Mouse (Mus musculus) MEL (cell line): ENCODE results near the gene Gm10160. TPM values are rescaled to one million over a fixed set of nuclear protein-coding genes. Genes with fewer than 3 reads are reported as not detected.

Experiments used
- DNase-seq: peaks from one replicate; pipeline ENCODE4 v3.0.0; 2011; ENCODE audit warnings: low read depth, low spot score
- H3K27ac ChIP-seq: 2 replicates; pipeline ENCODE4 v1.5.1; 2012; ENCODE audit warnings: low read depth, mild to moderate bottlenecking, control low read depth, low read length, moderate library complexity; ENCODE audit not compliant: control insufficient read depth
- H3K27me3 ChIP-seq, 2 experiments: fragments of 150-350 bp in 1 of 2; sonication (generic) in 1 of 2; 2 replicates each; pipeline ENCODE4 v1.6.1; 2012; ENCODE audit warnings: low read length in 2 of 2, mild to moderate bottlenecking in 2 of 2, improper control_type of control experiment in 1 of 2, moderate library complexity in 1 of 2; ENCODE audit not compliant: insufficient read depth in 2 of 2, control insufficient read depth in 1 of 2
- H3K36me3 ChIP-seq, 2 experiments: 2 replicates each; pipeline ENCODE4 v1.6.1; 2012 to 2014; ENCODE audit warnings: low read length in 2 of 2, improper control_type of control experiment in 1 of 2, inconsistent platforms in 1 of 2, mild to moderate bottlenecking in 1 of 2; ENCODE audit not compliant: insufficient read depth in 2 of 2, control insufficient read depth in 1 of 2
- H3K4me1 ChIP-seq, 2 experiments: fragments of 150-350 bp in 1 of 2; sonication (generic) in 1 of 2; 2 replicates each; pipeline ENCODE4 v1.6.1; 2012; ENCODE audit warnings: low read length in 2 of 2, improper control_type of control experiment in 1 of 2, mild to moderate bottlenecking in 1 of 2; ENCODE audit not compliant: insufficient read depth in 2 of 2, control insufficient read depth in 1 of 2
- H3K4me3 ChIP-seq, 2 experiments: fragments of 150-350 bp in 1 of 2; sonication (generic) in 1 of 2; 2 replicates each; pipeline ENCODE4 v1.5.1; 2012; ENCODE audit warnings: low read depth in 2 of 2, low read length in 2 of 2, mild to moderate bottlenecking in 2 of 2, moderate library complexity in 2 of 2, control low read depth in 1 of 2, improper control_type of control experiment in 1 of 2; ENCODE audit not compliant: control insufficient read depth in 1 of 2, insufficient read depth in 1 of 2
- H3K79me2 ChIP-seq: 2 replicates; pipeline ENCODE4 v1.6.1; 2012; ENCODE audit warnings: mild to moderate bottlenecking, low read length, moderate library complexity; ENCODE audit not compliant: control insufficient read depth, poor library complexity, insufficient read depth
- H3K9ac ChIP-seq: 2 replicates; pipeline ENCODE4 v1.6.1; 2012; ENCODE audit warnings: low read depth, mild to moderate bottlenecking, control low read depth, low read length, moderate library complexity; ENCODE audit not compliant: control insufficient read depth, poor library complexity, severe bottlenecking
- H3K9me3 ChIP-seq: fragments of 150-350 bp; sonication (generic); replicated peaks from 2 replicates; pipeline ENCODE4 v1.6.1; 2012; ENCODE audit warnings: mild to moderate bottlenecking, low read length, improper control_type of control experiment, moderate library complexity; ENCODE audit not compliant: insufficient read depth
- CTCF ChIP-seq, 3 experiments: IDR thresholded peaks in 2 of 3; conservative IDR thresholded peaks in 1 of 3; 2 replicates each; pipeline ENCODE4 v1.5.1; 2011 to 2012; ENCODE audit warnings: low read length in 3 of 3, low read depth in 2 of 3, mild to moderate bottlenecking in 2 of 3, improper control_type of control experiment in 1 of 3, inconsistent platforms in 1 of 3, mixed read lengths in 1 of 3, moderate library complexity in 1 of 3; ENCODE audit not compliant: control insufficient read depth in 1 of 3, insufficient read depth in 1 of 3, poor library complexity in 1 of 3, severe bottlenecking in 1 of 3
- E2F4 ChIP-seq: IDR thresholded peaks from 2 replicates; pipeline ENCODE4 v1.6.1; 2011; ENCODE audit warnings: low read depth, low read length, improper control_type of control experiment, borderline replicate concordance
- GABPA ChIP-seq: IDR thresholded peaks from 2 replicates; pipeline ENCODE4 v1.6.1; 2012; ENCODE audit warnings: low read depth, mild to moderate bottlenecking, inconsistent platforms, low read length, improper control_type of control experiment, moderate library complexity
- GATA1 ChIP-seq: IDR thresholded peaks from 2 replicates; pipeline ENCODE4 v1.6.1; 2011; ENCODE audit warnings: low read depth, low read length, improper control_type of control experiment
- MXI1 ChIP-seq: IDR thresholded peaks from 2 replicates; pipeline ENCODE4 v1.6.1; 2011; ENCODE audit warnings: mild to moderate bottlenecking, low read depth, low read length, improper control_type of control experiment
- MYB ChIP-seq: IDR thresholded peaks from 2 replicates; pipeline ENCODE4 v1.6.1; 2011; ENCODE audit warnings: mild to moderate bottlenecking, low read depth, low read length, improper control_type of control experiment
- MYC ChIP-seq: IDR thresholded peaks from 2 replicates; pipeline ENCODE4 v1.6.1; 2011; ENCODE audit warnings: low read depth, mild to moderate bottlenecking, low read length, improper control_type of control experiment, moderate library complexity
- NRF1 ChIP-seq: IDR thresholded peaks from 2 replicates; pipeline ENCODE4 v1.6.1; 2014; ENCODE audit warnings: low read depth, mild to moderate bottlenecking, inconsistent platforms, low read length, improper control_type of control experiment, moderate library complexity; ENCODE audit not compliant: poor library complexity, insufficient read depth, severe bottlenecking
- POLR2A ChIP-seq, 2 experiments: IDR thresholded peaks; 2 replicates each; pipeline ENCODE4 v1.6.1; 2011 to 2012; ENCODE audit warnings: low read length in 2 of 2, mild to moderate bottlenecking in 2 of 2, control low read depth in 1 of 2, improper control_type of control experiment in 1 of 2, low read depth in 1 of 2, moderate library complexity in 1 of 2; ENCODE audit not compliant: control insufficient read depth in 1 of 2, insufficient read depth in 1 of 2, poor library complexity in 1 of 2
- POLR2AphosphoS2 ChIP-seq: IDR thresholded peaks from 2 replicates; pipeline ENCODE4 v1.6.1; 2011; ENCODE audit warnings: low read length, improper control_type of control experiment
- POLR2AphosphoS5 ChIP-seq: IDR thresholded peaks from 2 replicates; pipeline ENCODE4 v1.6.1; 2012; ENCODE audit warnings: low read depth, borderline replicate concordance, mild to moderate bottlenecking, inconsistent platforms, low read length, moderate library complexity, mixed read lengths
- RAD21 ChIP-seq: IDR thresholded peaks from 2 replicates; pipeline ENCODE4 v1.6.1; 2011; ENCODE audit warnings: mild to moderate bottlenecking, low read depth, low read length, improper control_type of control experiment
- SMC3 ChIP-seq: IDR thresholded peaks from 2 replicates; pipeline ENCODE4 v1.6.1; 2011; ENCODE audit warnings: low read depth, low read length, improper control_type of control experiment
- TBP ChIP-seq: IDR thresholded peaks from 2 replicates; pipeline ENCODE4 v1.8.0; 2011; ENCODE audit warnings: low read depth, low read length, improper control_type of control experiment
- ZC3H11A ChIP-seq: IDR thresholded peaks from 2 replicates; pipeline ENCODE4 v1.6.1; 2012; ENCODE audit warnings: low read depth, mild to moderate bottlenecking, inconsistent platforms, low read length, improper control_type of control experiment
- ZKSCAN1 ChIP-seq: IDR thresholded peaks from 2 replicates; pipeline ENCODE4 v1.6.1; 2012; ENCODE audit warnings: low read depth, mild to moderate bottlenecking, inconsistent platforms, low read length, improper control_type of control experiment, moderate library complexity
- polyA plus RNA-seq, 2 experiments: library from polyadenylated mRNA; stranded (reverse) in 1 of 2; unstranded in 1 of 2; fragments of >175 nt in 1 of 2; fragments of >200 nt in 1 of 2; gene quantifications; 2 replicates each; pipeline versions ENCODE4 v1.2.1 to v1.2.4; 2012; ENCODE audit warnings: low replicate concordance in 2 of 2, low read depth in 1 of 2; ENCODE audit not compliant: insufficient read length in 2 of 2, insufficient read depth in 1 of 2, missing spikeins in 1 of 2
- total RNA-seq: library from RNA; depleted of rRNA; stranded (reverse); fragments of 300-350 nt; gene quantifications from 2 replicates; pipeline ENCODE4 v1.2.3, GENCODE M21; 2012

The Gm10160 gene
- total and polyA plus RNA-seq, 3 experiments, result not detected

- no peak overlapping the region for H3K27ac ChIP-seq
These were observed 5.4 kb downstream of the Gm10160 start for GRCm38 (mm10) chr7:81850171-81850570.

GRCm38 (mm10) chr7:81849633-81850032 lies 6.0 kb downstream of the Gm10160 start:
- TF ChIP-seq CTCF (IDR thresholded peaks at IDR 0.05 in 2 of 3, conservative IDR thresholded peaks at IDR 0.05 in 1 of 3; ENCODE audit: control insufficient read depth in 1 of 3, insufficient read depth in 1 of 3, low read depth in 2 of 3, low read length in 3 of 3, poor library complexity in 1 of 3, severe bottlenecking in 1 of 3) (no peak), E2F4 (no peak), ZC3H11A (no peak), POLR2A (IDR thresholded peaks at IDR 0.05; ENCODE audit: control insufficient read depth in 1 of 2, insufficient read depth in 1 of 2, low read depth in 1 of 2, low read length in 2 of 2, poor library complexity in 1 of 2) (no peak), MXI1 (no peak), MYC (no peak)
- TF ChIP-seq, all 39 proteins: peak for 0
- H3K4me1 ChIP-seq, result no peaks in the 10 kb centered on the region
- no peak overlapping the region for H3K27ac ChIP-seq
- no peaks in the 10 kb centered on the region for H3K79me2 ChIP-seq
- no peak for DNase-seq
- no peak overlapping the region for H3K9ac ChIP-seq
- no peaks in the 10 kb centered on the region for H3K27me3 ChIP-seq
- no peaks in the 10 kb centered on the region for H3K36me3 ChIP-seq
- no peaks in the 10 kb centered on the region for H3K9me3 ChIP-seq
- H3K4me3 ChIP-seq, result no peak overlapping the region

More at GRCm38 (mm10) chr7:81850171-81850570, 5.4 kb downstream of the Gm10160 start:
- H3K79me2 ChIP-seq, result no peaks in the 10 kb centered on the region
- no peak for TF ChIP-seq POLR2AphosphoS5
- no peak for TF ChIP-seq CTCF (IDR thresholded peaks at IDR 0.05 in 2 of 3, conservative IDR thresholded peaks at IDR 0.05 in 1 of 3; ENCODE audit: control insufficient read depth in 1 of 3, insufficient read depth in 1 of 3, low read depth in 2 of 3, low read length in 3 of 3, poor library complexity in 1 of 3, severe bottlenecking in 1 of 3)
- no peak for TF ChIP-seq POLR2AphosphoS2
- no peak for TF ChIP-seq NRF1
- no peak for TF ChIP-seq TBP
- no peak for TF ChIP-seq POLR2A (IDR thresholded peaks at IDR 0.05; ENCODE audit: control insufficient read depth in 1 of 2, insufficient read depth in 1 of 2, low read depth in 1 of 2, low read length in 2 of 2, poor library complexity in 1 of 2)
- TF ChIP-seq E2F4, result no peak
- no peak for TF ChIP-seq MYB
- TF ChIP-seq SMC3, result no peak
- no peaks in the 10 kb centered on the region; a peak in 1 of 4 replicates for H3K36me3 ChIP-seq
- H3K4me1 ChIP-seq, result no peaks in the 10 kb centered on the region
- no peak overlapping the region for H3K4me3 ChIP-seq
- H3K9ac ChIP-seq, result no peak overlapping the region
- H3K27me3 ChIP-seq, result no peaks in the 10 kb centered on the region
- H3K9me3 ChIP-seq, result no peaks in the 10 kb centered on the region
- DNase-seq, result no peak

- no peak overlapping the region for H3K4me3 ChIP-seq
- no peaks in the 10 kb centered on the region for H3K4me1 ChIP-seq
- no peak overlapping the region for H3K9ac ChIP-seq
- no peak for DNase-seq
- no peaks in the 10 kb centered on the region for H3K79me2 ChIP-seq
- no peaks in the 10 kb centered on the region for H3K9me3 ChIP-seq
- H3K36me3 ChIP-seq, result no peaks in the 10 kb centered on the region
- H3K27me3 ChIP-seq, result no peaks in the 10 kb centered on the region
- TF ChIP-seq POLR2AphosphoS2 (no peak), MYC (no peak), ZKSCAN1 (no peak), CTCF (IDR thresholded peaks at IDR 0.05 in 2 of 3, conservative IDR thresholded peaks at IDR 0.05 in 1 of 3; ENCODE audit: control insufficient read depth in 1 of 3, insufficient read depth in 1 of 3, low read depth in 2 of 3, low read length in 3 of 3, poor library complexity in 1 of 3, severe bottlenecking in 1 of 3) (no peak), RAD21 (no peak), GATA1 (no peak), GABPA (no peak)
- H3K27ac ChIP-seq, result no peak overlapping the region
These were observed 6.4 kb downstream of the Gm10160 start for GRCm38 (mm10) chr7:81849214-81849613.
